Mouse (Mus musculus): ENCODE measurements around the gene Itgb1bp1. TPM values are rescaled to one million over a fixed set of nuclear protein-coding genes. Genes with fewer than 3 reads are reported as not detected.

Gene Itgb1bp1
- polyA plus RNA-seq, 1 experiment from 2014 or later, result 38.7 TPM

- Histone ChIP-seq H3K36me3 (ENCODE audit: control insufficient read depth, insufficient read depth) (peaks cover 24% of the 10 kb centered on the region), H3K9ac (ENCODE audit: low read length) (no peak overlapping the region), H3K4me1 (ENCODE audit: control insufficient read depth, insufficient read depth, low read length) (no peaks in the 10 kb centered on the region; the same call in 1 of the 2 replicates), H3K4me2 (ENCODE audit: low read depth, low read length) (no peak overlapping the region), H3K27me3 (ENCODE audit: control insufficient read depth, insufficient read depth, low read length) (no peaks in the 10 kb centered on the region), H3K27ac (ENCODE audit: low read length) (no peak overlapping the region), H3K4me3 (ENCODE audit: low read length) (no peak overlapping the region), H3K9me3 (replicated peaks; ENCODE audit: control insufficient read depth, low read length) (no peaks in the 10 kb centered on the region)
- 73% methylated on average over 5 of the region's 5 CpGs for WGBS
- no peak for ATAC-seq (replicated peaks; ENCODE audit: extremely low read depth, insufficient read depth, low FRiP score)
Measured at GRCm38 (mm10) chr12:21324101-21324500, 38.0 kb upstream of the Itgb1bp1 start.

GRCm38 (mm10) chr12:21322856-21323255 lies 36.8 kb upstream of the Itgb1bp1 start:
- Histone ChIP-seq H3K4me2 (ENCODE audit: low read depth, low read length) (no peak overlapping the region), H3K27me3 (ENCODE audit: control insufficient read depth, insufficient read depth, low read length) (no peaks in the 10 kb centered on the region), H3K4me1 (ENCODE audit: control insufficient read depth, insufficient read depth, low read length) (no peaks in the 10 kb centered on the region), H3K9ac (ENCODE audit: low read length) (no peak overlapping the region), H3K27ac (ENCODE audit: low read length) (no peak overlapping the region), H3K4me3 (ENCODE audit: low read length) (no peak overlapping the region), H3K9me3 (replicated peaks; ENCODE audit: control insufficient read depth, low read length) (no peaks in the 10 kb centered on the region), H3K36me3 (ENCODE audit: control insufficient read depth, insufficient read depth) (peaks cover 23% of the 10 kb centered on the region)
- no peak for ATAC-seq (replicated peaks; ENCODE audit: extremely low read depth, insufficient read depth, low FRiP score)
- WGBS, result 68% methylated on average over 9 of the region's 9 CpGs

- Histone ChIP-seq H3K36me3 (ENCODE audit: control insufficient read depth, insufficient read depth) (peaks cover 23% of the 10 kb centered on the region), H3K9me3 (replicated peaks; ENCODE audit: control insufficient read depth, low read length) (no peaks in the 10 kb centered on the region), H3K4me3 (ENCODE audit: low read length) (no peak overlapping the region), H3K27me3 (ENCODE audit: control insufficient read depth, insufficient read depth, low read length) (no peaks in the 10 kb centered on the region), H3K4me1 (ENCODE audit: control insufficient read depth, insufficient read depth, low read length) (peaks cover under 1% of the 10 kb centered on the region; the same call in 1 of the 2 replicates), H3K4me2 (ENCODE audit: low read depth, low read length) (no peak overlapping the region), H3K27ac (ENCODE audit: low read length) (no peak overlapping the region), H3K9ac (ENCODE audit: low read length) (no peak overlapping the region)
- no peak for ATAC-seq (replicated peaks; ENCODE audit: extremely low read depth, insufficient read depth, low FRiP score)
- WGBS, result 83% methylated on average over 4 of the region's 4 CpGs
Measured at GRCm38 (mm10) chr12:21322296-21322695, 36.2 kb upstream of the Itgb1bp1 start.

GRCm38 (mm10) chr12:21321170-21321569 lies 35.1 kb upstream of the Itgb1bp1 start:
- WGBS, result 83% methylated on average over 9 of the region's 9 CpGs
- no peak overlapping the region for H3K27ac ChIP-seq (ENCODE audit: low read length)
- no peak overlapping the region for H3K4me2 ChIP-seq (ENCODE audit: low read depth, low read length)
- H3K4me1 ChIP-seq (ENCODE audit: control insufficient read depth, insufficient read depth, low read length), result peaks cover 6% of the 10 kb centered on the region
- H3K9me3 ChIP-seq (replicated peaks; ENCODE audit: control insufficient read depth, low read length), result no peaks in the 10 kb centered on the region
- H3K36me3 ChIP-seq (ENCODE audit: control insufficient read depth, insufficient read depth), result peaks cover 23% of the 10 kb centered on the region
- no peaks in the 10 kb centered on the region for H3K27me3 ChIP-seq (ENCODE audit: control insufficient read depth, insufficient read depth, low read length)
- ATAC-seq (replicated peaks; ENCODE audit: extremely low read depth, insufficient read depth, low FRiP score), result no peak
- H3K4me3 ChIP-seq (ENCODE audit: low read length), result no peak overlapping the region
- no peak overlapping the region for H3K9ac ChIP-seq (ENCODE audit: low read length)

GRCm38 (mm10) chr12:21320317-21320716 lies 34.2 kb upstream of the Itgb1bp1 start:
- H3K27me3 ChIP-seq (ENCODE audit: control insufficient read depth, insufficient read depth, low read length), result no peaks in the 10 kb centered on the region
- no peak for ATAC-seq (replicated peaks; ENCODE audit: extremely low read depth, insufficient read depth, low FRiP score)
- no peak overlapping the region for H3K27ac ChIP-seq (ENCODE audit: low read length)
- 79% methylated on average over 4 of the region's 4 CpGs for WGBS
- peaks cover 18% of the 10 kb centered on the region for H3K36me3 ChIP-seq (ENCODE audit: control insufficient read depth, insufficient read depth)
- H3K4me1 ChIP-seq (ENCODE audit: control insufficient read depth, insufficient read depth, low read length), result peaks cover 9% of the 10 kb centered on the region
- H3K4me3 ChIP-seq (ENCODE audit: low read length), result no peak overlapping the region
- H3K4me2 ChIP-seq (ENCODE audit: low read depth, low read length), result no peak overlapping the region
- H3K9ac ChIP-seq (ENCODE audit: low read length), result no peak overlapping the region
- H3K9me3 ChIP-seq (replicated peaks; ENCODE audit: control insufficient read depth, low read length), result no peaks in the 10 kb centered on the region

GRCm38 (mm10) chr12:21318143-21318895 lies 32.2 kb upstream of the Itgb1bp1 start:
- H3K36me3 ChIP-seq (ENCODE audit: control insufficient read depth, insufficient read depth), result peaks cover 16% of the 10 kb centered on the region
- H3K4me3 ChIP-seq (ENCODE audit: low read length), result no peak overlapping the region
- H3K27ac ChIP-seq (ENCODE audit: low read length), result no peak overlapping the region
- H3K9me3 ChIP-seq (replicated peaks; ENCODE audit: control insufficient read depth, low read length), result no peaks in the 10 kb centered on the region
- no peaks in the 10 kb centered on the region for H3K27me3 ChIP-seq (ENCODE audit: control insufficient read depth, insufficient read depth, low read length)
- no peak overlapping the region for H3K9ac ChIP-seq (ENCODE audit: low read length)
- no peak for ATAC-seq (replicated peaks; ENCODE audit: extremely low read depth, insufficient read depth, low FRiP score)
- WGBS, result 80% methylated on average over 12 of the region's 12 CpGs
- no peak overlapping the region for H3K4me2 ChIP-seq (ENCODE audit: low read depth, low read length)
- H3K4me1 ChIP-seq (ENCODE audit: control insufficient read depth, insufficient read depth, low read length), result peaks cover 9% of the 10 kb centered on the region

GRCm38 (mm10) chr12:21316869-21317265 lies 30.8 kb upstream of the Itgb1bp1 start:
- Histone ChIP-seq H3K4me3 (ENCODE audit: low read length) (peak overlapping the region; percentile 82), H3K36me3 (ENCODE audit: control insufficient read depth, insufficient read depth) (peaks cover 22% of the 10 kb centered on the region), H3K9ac (ENCODE audit: low read length) (peak overlapping the region; percentile 84), H3K27ac (ENCODE audit: low read length) (peak overlapping the region; percentile 25; the same call in 1 of the 2 replicates), H3K4me2 (ENCODE audit: low read depth, low read length) (peak overlapping the region; percentile 82), H3K9me3 (replicated peaks; ENCODE audit: control insufficient read depth, low read length) (no peaks in the 10 kb centered on the region), H3K27me3 (ENCODE audit: control insufficient read depth, insufficient read depth, low read length) (no peaks in the 10 kb centered on the region), H3K4me1 (ENCODE audit: control insufficient read depth, insufficient read depth, low read length) (peaks cover 9% of the 10 kb centered on the region)
- ATAC-seq (replicated peaks; ENCODE audit: extremely low read depth, insufficient read depth, low FRiP score), result no peak
- WGBS, result 24% methylated on average over 7 of the region's 7 CpGs

- peak; percentile 90 for ATAC-seq (replicated peaks; ENCODE audit: extremely low read depth, insufficient read depth, low FRiP score)
- no peaks in the 10 kb centered on the region for H3K9me3 ChIP-seq (replicated peaks; ENCODE audit: control insufficient read depth, low read length)
- peak within 1 kb of the TSS; percentile 84 for H3K9ac ChIP-seq (ENCODE audit: low read length)
- no peaks in the 10 kb centered on the region for H3K27me3 ChIP-seq (ENCODE audit: control insufficient read depth, insufficient read depth, low read length)
- peak within 1 kb of the TSS; percentile 82 for H3K4me3 ChIP-seq (ENCODE audit: low read length)
- H3K27ac ChIP-seq (ENCODE audit: low read length), result peak within 1 kb of the TSS; percentile 73
- H3K4me2 ChIP-seq (ENCODE audit: low read depth, low read length), result peak within 1 kb of the TSS; percentile 82
- 2% methylated on average over 59 of the region's 59 CpGs for WGBS
- H3K4me1 ChIP-seq (ENCODE audit: control insufficient read depth, insufficient read depth, low read length), result peaks cover 9% of the 10 kb centered on the region
- peaks cover 23% of the 10 kb centered on the region for H3K36me3 ChIP-seq (ENCODE audit: control insufficient read depth, insufficient read depth)
Measured at GRCm38 (mm10) chr12:21315923-21316868, 30.1 kb upstream of the Itgb1bp1 start, which contains the start of gene Iah1. Gene Iah1, plus strand, starts transcription at chr12:21316389.

GRCm38 (mm10) chr12:21312201-21312600 lies 26.1 kb upstream of the Itgb1bp1 start:
- peaks cover 47% of the 10 kb centered on the region for H3K36me3 ChIP-seq (ENCODE audit: control insufficient read depth, insufficient read depth)
- ATAC-seq (replicated peaks; ENCODE audit: extremely low read depth, insufficient read depth, low FRiP score), result no peak
- H3K4me2 ChIP-seq (ENCODE audit: low read depth, low read length), result no peak overlapping the region
- H3K4me1 ChIP-seq (ENCODE audit: control insufficient read depth, insufficient read depth, low read length), result peaks cover 8% of the 10 kb centered on the region
- H3K4me3 ChIP-seq (ENCODE audit: low read length), result no peak overlapping the region
- H3K9me3 ChIP-seq (replicated peaks; ENCODE audit: control insufficient read depth, low read length), result no peaks in the 10 kb centered on the region
- 93% methylated on average over 5 of the region's 5 CpGs for WGBS
- no peak overlapping the region for H3K9ac ChIP-seq (ENCODE audit: low read length)
- H3K27me3 ChIP-seq (ENCODE audit: control insufficient read depth, insufficient read depth, low read length), result no peaks in the 10 kb centered on the region
- H3K27ac ChIP-seq (ENCODE audit: low read length), result no peak overlapping the region
